ENCODE assay signal across 8 mouse cellular contexts in genomic region chr1:34536767-34537485, GRCm38 (mm10). TPM values are rescaled to one million over a fixed set of nuclear protein-coding genes. Genes with fewer than 3 reads are reported as not detected.
DNase-seq lines count a peak whose midpoint lies in the region; ATAC-seq and TF ChIP-seq lines count a peak whose summit lies in the region.

No protein-coding gene starts in this region.

- peak; percentile 58 for ATAC-seq in Patski
- no peak for ATAC-seq in heart, postnatal 0 days (ENCODE audit: insufficient read depth, low read depth)
- ATAC-seq in limb, embryonic 11.5 days (ENCODE audit: insufficient number of reproducible peaks, low FRiP score, low TSS enrichment, low read depth): peak; percentile 39; the same call in 1 of the 2 replicates
- peak; percentile 44 for ATAC-seq in neural tube, embryonic 12.5 days (ENCODE audit: low FRiP score, low read depth)
- ATAC-seq in megakaryocyte, adult 5-6 weeks (ENCODE audit: poor library complexity, severe bottlenecking): no peak
- no peak for ATAC-seq in activated CD4-positive, CD25-positive, alpha-beta regulatory T cell, adult 4 months

- peak; percentile 2 to 8 for DNase-seq in B cell, adult 2 months
- peak; percentile 7 for DNase-seq in Patski (ENCODE audit: low read depth, low spot score)
- no peak for DNase-seq in heart, postnatal 0 days (ENCODE audit: low spot score)
- peak; percentile 52 for DNase-seq in limb, embryonic 11.5 days (ENCODE audit: low spot score)
- no peak for DNase-seq in adrenal gland, postnatal 36 days

- H3K36me3 ChIP-seq in heart, postnatal 0 days (replicated peaks; ENCODE audit: control insufficient read depth, insufficient read depth, low read length): no peaks in the 10 kb centered on the region
- H3K36me3 ChIP-seq in limb, embryonic 11.5 days (ENCODE audit: control insufficient read depth, insufficient read depth, low read length): no peaks in the 10 kb centered on the region
- no peaks in the 10 kb centered on the region for H3K36me3 ChIP-seq in neural tube, embryonic 12.5 days

- H3K9me3 ChIP-seq in heart, postnatal 0 days (replicated peaks; ENCODE audit: control insufficient read depth, low read length): no peaks in the 10 kb centered on the region
- no peaks in the 10 kb centered on the region for H3K9me3 ChIP-seq in limb, embryonic 11.5 days (ENCODE audit: control insufficient read depth, low read length)
- no peaks in the 10 kb centered on the region for H3K9me3 ChIP-seq in neural tube, embryonic 12.5 days

- WGBS in heart, postnatal 0 days: 9% methylated on average over 16 of the region's 16 CpGs
- 8% methylated on average over 16 of the region's 16 CpGs for WGBS in limb, embryonic 11.5 days
- WGBS in neural tube, embryonic 12.5 days: 4% methylated on average over 16 of the region's 16 CpGs

- no peak for TF ChIP-seq EP300 in heart, postnatal 0 days (IDR thresholded peaks at IDR 0.05; ENCODE audit: low read depth)

- TF ChIP-seq CTCF in Patski (IDR thresholded peaks at IDR 0.05): no peak
- no peak for TF ChIP-seq CTCF in heart, postnatal 0 days (IDR thresholded peaks at IDR 0.05; ENCODE audit: low read depth)

- H3K27me3 ChIP-seq in Patski: peaks cover 33% of the 10 kb centered on the region
- H3K27me3 ChIP-seq in heart, postnatal 0 days (ENCODE audit: control insufficient read depth, insufficient read depth, low read length): peaks cover 25% of the 10 kb centered on the region
- peaks cover 29% of the 10 kb centered on the region for H3K27me3 ChIP-seq in limb, embryonic 11.5 days (ENCODE audit: control insufficient read depth, insufficient read depth, low read length)
- H3K27me3 ChIP-seq in neural tube, embryonic 12.5 days (replicated peaks): peaks cover 32% of the 10 kb centered on the region

- in situ Hi-C loops in Patski (cut with MboI; ENCODE audit: low pct_unique_long_range_greater_than_20kb): no loop called here

- 0 out of 2 replicates have a peak overlapping the region, but pooled peaks have one; percentile 4 for H3K4me3 ChIP-seq in heart, postnatal 0 days (ENCODE audit: low read depth, low read length)
- H3K4me3 ChIP-seq in limb, embryonic 11.5 days (ENCODE audit: low read depth, low read length): no peak overlapping the region
- H3K4me3 ChIP-seq in neural tube, embryonic 12.5 days: peak overlapping the region; percentile 7; the same call in 1 of the 2 replicates

- no peaks in the 10 kb centered on the region for H3K4me1 ChIP-seq in heart, postnatal 0 days (ENCODE audit: control insufficient read depth, insufficient read depth)
- H3K4me1 ChIP-seq in limb, embryonic 11.5 days (ENCODE audit: control insufficient read depth, insufficient read depth, low read length): peaks cover 4% of the 10 kb centered on the region; the same call in 1 of the 2 replicates
- H3K4me1 ChIP-seq in neural tube, embryonic 12.5 days: peaks cover 9% of the 10 kb centered on the region

- POLR2A ChIA-PET in Patski (lab: Charles Lee): no interaction called here

- CTCF ChIA-PET in Patski (lab: Charles Lee): no interaction called here

- H3K9ac ChIP-seq in heart, postnatal 0 days (replicated peaks; ENCODE audit: low read depth, low read length): no peak overlapping the region
- no peak overlapping the region for H3K9ac ChIP-seq in limb, embryonic 11.5 days (ENCODE audit: low read length)
- no peak overlapping the region for H3K9ac ChIP-seq in neural tube, embryonic 12.5 days

- peak overlapping the region; percentile 34 for H3K4me2 ChIP-seq in heart, postnatal 0 days (ENCODE audit: low read depth, low read length)
- H3K4me2 ChIP-seq in limb, embryonic 11.5 days (ENCODE audit: low read depth, severe bottlenecking): no peak overlapping the region; the same call in 1 of the 2 replicates
- H3K4me2 ChIP-seq in neural tube, embryonic 12.5 days (replicated peaks): peak overlapping the region; percentile 39

- no peak overlapping the region for H3K27ac ChIP-seq in heart, postnatal 0 days (ENCODE audit: low read depth)
- no peak overlapping the region for H3K27ac ChIP-seq in limb, embryonic 11.5 days (replicated peaks; ENCODE audit: low read depth, low read length)
- H3K27ac ChIP-seq in neural tube, embryonic 12.5 days: no peak overlapping the region

RNA-seq across cellular contexts. Expression of gene Cfc1, which starts 1.5 kb away (rescaled TPM):
- not detected for polyA plus RNA-seq in Patski (2021)
- total RNA-seq in heart, postnatal 0 days (2014; rRNA removed; ENCODE audit: low replicate concordance): not detected in 2 replicates
- polyA plus RNA-seq in heart, postnatal 0 days (2015; fragmentation: Nextera tagmentation; extraction: Ambion mirVana): not detected in 2 replicates
- not detected in 2 replicates for polyA plus RNA-seq in limb, embryonic 11.5 days (2014; fragmentation: Nextera tagmentation; extraction: Ambion mirVana)
- polyA plus RNA-seq in neural tube, embryonic 12.5 days (2016; fragmentation: Nextera tagmentation; extraction: Ambion mirVana): not detected in 2 replicates
- not detected in 2 replicates for total RNA-seq in megakaryocyte, adult 5-6 weeks (2015)
- total RNA-seq in megakaryocyte, adult 5-6 weeks (2017): not detected in 2 replicates
- not detected for polyA plus RNA-seq in activated CD4-positive, CD25-positive, alpha-beta regulatory T cell, adult 4 months (2017; shearing (Covaris generic))
- not detected for total RNA-seq in adrenal gland, postnatal 36 days (2021)

RNA-seq across cellular contexts. Expression of gene Prss40, which starts 23.8 kb away (rescaled TPM):
- polyA plus RNA-seq in Patski (2021): not detected
- total RNA-seq in heart, postnatal 0 days (2014; rRNA removed; ENCODE audit: low replicate concordance): not detected in 2 replicates
- polyA plus RNA-seq in heart, postnatal 0 days (2015; fragmentation: Nextera tagmentation; extraction: Ambion mirVana): not detected in 2 replicates
- polyA plus RNA-seq in limb, embryonic 11.5 days (2014; fragmentation: Nextera tagmentation; extraction: Ambion mirVana): not detected in 2 replicates
- not detected in 2 replicates for polyA plus RNA-seq in neural tube, embryonic 12.5 days (2016; fragmentation: Nextera tagmentation; extraction: Ambion mirVana)
- not detected in 2 replicates for total RNA-seq in megakaryocyte, adult 5-6 weeks (2015)
- total RNA-seq in megakaryocyte, adult 5-6 weeks (2017): not detected in 2 replicates
- under 1 TPM in 1 of 2 experiments, not detected in 1; 0.34 TPM for polyA plus RNA-seq in activated CD4-positive, CD25-positive, alpha-beta regulatory T cell, adult 4 months (2017; shearing (Covaris generic))
- total RNA-seq in adrenal gland, postnatal 36 days (2021): not detected

RNA-seq across cellular contexts. Expression of gene Prss39, which starts 38.7 kb away (rescaled TPM):
- polyA plus RNA-seq in Patski (2021): not detected
- total RNA-seq in heart, postnatal 0 days (2014; rRNA removed; ENCODE audit: low replicate concordance): not detected in 2 replicates
- polyA plus RNA-seq in heart, postnatal 0 days (2015; fragmentation: Nextera tagmentation; extraction: Ambion mirVana): not detected in 2 replicates
- not detected in 2 replicates for polyA plus RNA-seq in limb, embryonic 11.5 days (2014; fragmentation: Nextera tagmentation; extraction: Ambion mirVana)
- not detected in 2 replicates for polyA plus RNA-seq in neural tube, embryonic 12.5 days (2016; fragmentation: Nextera tagmentation; extraction: Ambion mirVana)
- 0.21 TPM in 1 of 2 replicates, not detected in the other for total RNA-seq in megakaryocyte, adult 5-6 weeks (2015)
- total RNA-seq in megakaryocyte, adult 5-6 weeks (2017): not detected in 2 replicates
- under 1 TPM in 1 of 2 experiments, not detected in 1; 0.44 TPM for polyA plus RNA-seq in activated CD4-positive, CD25-positive, alpha-beta regulatory T cell, adult 4 months (2017; shearing (Covaris generic))
- not detected for total RNA-seq in adrenal gland, postnatal 36 days (2021)

RNA-seq across cellular contexts. Expression of gene Amer3, which starts 42.5 kb away (rescaled TPM):
- polyA plus RNA-seq in Patski (2021): not detected
- total RNA-seq in heart, postnatal 0 days (2014; rRNA removed; ENCODE audit: low replicate concordance): 0.08 TPM in 1 of 2 replicates, not detected in the other
- polyA plus RNA-seq in heart, postnatal 0 days (2015; fragmentation: Nextera tagmentation; extraction: Ambion mirVana): not detected in 2 replicates
- 0.05 TPM in 1 of 2 replicates, not detected in the other for polyA plus RNA-seq in limb, embryonic 11.5 days (2014; fragmentation: Nextera tagmentation; extraction: Ambion mirVana)
- 11.9 and 13.1 TPM in 2 replicates for polyA plus RNA-seq in neural tube, embryonic 12.5 days (2016; fragmentation: Nextera tagmentation; extraction: Ambion mirVana)
- not detected in 2 replicates for total RNA-seq in megakaryocyte, adult 5-6 weeks (2015)
- total RNA-seq in megakaryocyte, adult 5-6 weeks (2017): not detected in 2 replicates
- polyA plus RNA-seq in activated CD4-positive, CD25-positive, alpha-beta regulatory T cell, adult 4 months (2017; shearing (Covaris generic)): not detected
- total RNA-seq in adrenal gland, postnatal 36 days (2021): under 1 TPM; 0.46 to 0.50 TPM

Comparison
In these comparisons a context has a peak if more than half of its experiments do, and no peak if none do; other contexts are left out.
1. DNase-seq: peak in B cell, adult 2 months (2 of 2), Patski (single experiment) and limb, embryonic 11.5 days (single experiment); none in heart, postnatal 0 days (single experiment) and adrenal gland, postnatal 36 days (0 of 2).
2. ATAC-seq: peak in Patski (single experiment), limb, embryonic 11.5 days (single experiment) and neural tube, embryonic 12.5 days (single experiment); none in heart, postnatal 0 days (single experiment), megakaryocyte, adult 5-6 weeks (single experiment) and activated CD4-positive, CD25-positive, alpha-beta regulatory T cell, adult 4 months (single experiment).